Mouse (Mus musculus) neural tube, embryonic 14.5 days (tissue): ENCODE measurements around the gene Adgrb2. TPM values are rescaled to one million over a fixed set of nuclear protein-coding genes. Genes with fewer than 3 reads are reported as not detected.

Experiments used
- ATAC-seq: fragments of 200-750 bp; cut with Nextera tagmentation; 2 replicates; pipeline ENCODE4 v1.8.0; 2017; ENCODE audit warnings: low read depth, mild to moderate bottlenecking, moderate TSS enrichment, moderate library complexity
- H3K27ac ChIP-seq: fragments of 300-500 bp; sonication (generic); 2 replicates; pipeline ENCODE4 v1.5.1; 2014; ENCODE audit warnings: low read depth, mild to moderate bottlenecking, control low read depth, low read length, moderate library complexity, mixed read lengths
- H3K27me3 ChIP-seq: fragments of 300-500 bp; sonication (generic); 2 replicates; pipeline ENCODE4 v1.6.1; 2014; ENCODE audit warnings: low read length; ENCODE audit not compliant: control insufficient read depth, insufficient read depth
- H3K36me3 ChIP-seq: fragments of 300-500 bp; sonication (generic); 2 replicates; pipeline ENCODE4 v1.6.1; 2014; ENCODE audit warnings: low read length, mixed read lengths; ENCODE audit not compliant: control insufficient read depth, insufficient read depth
- H3K4me1 ChIP-seq: fragments of 300-500 bp; sonication (generic); 2 replicates; pipeline ENCODE4 v1.6.1; 2014; ENCODE audit warnings: low read length; ENCODE audit not compliant: control insufficient read depth, insufficient read depth
- H3K4me2 ChIP-seq: fragments of 300-500 bp; sonication (generic); 2 replicates; pipeline ENCODE4 v1.6.1; 2014; ENCODE audit warnings: mild to moderate bottlenecking, low read depth, low read length, control low read depth
- H3K4me3 ChIP-seq: fragments of 300-500 bp; sonication (generic); 2 replicates; pipeline ENCODE4 v1.5.1; 2014; ENCODE audit warnings: low read depth, low read length, control low read depth, mixed read lengths
- H3K9ac ChIP-seq: fragments of 300-500 bp; sonication (generic); replicated peaks from 2 replicates; pipeline ENCODE4 v1.6.1; 2014; ENCODE audit warnings: low read depth, mild to moderate bottlenecking, control low read depth, low read length, mixed read lengths
- H3K9me3 ChIP-seq: fragments of 300-500 bp; sonication (generic); 2 replicates; pipeline ENCODE4 v1.6.1; 2016; ENCODE audit warnings: low read length; ENCODE audit not compliant: control insufficient read depth
- WGBS: fragments of 180-500 bp; shearing (Covaris S2); extraction: QIAGEN DNeasy Blood & Tissue Kit; methylation state at CpG from one replicate; pipeline ENCODE4 v1.1.7; 2014; 5-methylcytosine and 5-hydroxymethylcytosine counted together
- polyA plus RNA-seq: library from polyadenylated mRNA; unstranded; fragments of >200 nt; fragmentation: Nextera tagmentation; extraction: Ambion mirVana; gene quantifications from 2 replicates; pipeline ENCODE4 v1.2.1, GENCODE M21; 2014

Gene Adgrb2
- polyA plus RNA-seq, 1 experiment from 2014 or later, result 15.4 TPM

GRCm38 (mm10) chr4:130033496-130033895, 48.8 kb downstream of the Adgrb2 start:
- Histone ChIP-seq H3K4me2 (no peak overlapping the region), H3K27me3 (no peaks in the 10 kb centered on the region), H3K4me3 (no peak overlapping the region), H3K9me3 (no peaks in the 10 kb centered on the region), H3K9ac (no peak overlapping the region), H3K27ac (no peak overlapping the region), H3K4me1 (0 out of 2 replicates have a peak, but pooled peaks cover 3% of the 10 kb centered on the region), H3K36me3 (no peaks in the 10 kb centered on the region)
- no peak for ATAC-seq
- 38% methylated on average over 7 of the region's 7 CpGs for WGBS

- 6% methylated on average over 8 of the region's 8 CpGs for WGBS
- H3K4me1 ChIP-seq, result 0 out of 2 replicates have a peak, but pooled peaks cover 3% of the 10 kb centered on the region
- peak; percentile 44 for ATAC-seq
- H3K4me3 ChIP-seq, result no peak overlapping the region
- no peaks in the 10 kb centered on the region for H3K9me3 ChIP-seq
- no peak overlapping the region for H3K9ac ChIP-seq
- no peak overlapping the region for H3K27ac ChIP-seq
- H3K4me2 ChIP-seq, result no peak overlapping the region
- no peaks in the 10 kb centered on the region for H3K27me3 ChIP-seq
- no peaks in the 10 kb centered on the region for H3K36me3 ChIP-seq
Observed at GRCm38 (mm10) chr4:130036112-130036511, 51.4 kb downstream of the Adgrb2 start.

GRCm38 (mm10) chr4:130036573-130037401, 52.1 kb downstream of the Adgrb2 start:
- Histone ChIP-seq H3K36me3 (no peaks in the 10 kb centered on the region), H3K9ac (no peak overlapping the region), H3K27me3 (no peaks in the 10 kb centered on the region), H3K9me3 (no peaks in the 10 kb centered on the region), H3K4me1 (0 out of 2 replicates have a peak, but pooled peaks cover 3% of the 10 kb centered on the region), H3K4me3 (no peak overlapping the region), H3K27ac (no peak overlapping the region), H3K4me2 (no peak overlapping the region)
- WGBS, result 16% methylated on average over 23 of the region's 23 CpGs
- ATAC-seq, result peak; percentile 38; the same call in 1 of the 2 replicates

GRCm38 (mm10) chr4:130039351-130039750, 54.7 kb downstream of the Adgrb2 start:
- peaks cover 11% of the 10 kb centered on the region for H3K4me1 ChIP-seq
- H3K4me3 ChIP-seq, result no peak overlapping the region
- WGBS, result 55% methylated on average over 5 of the region's 5 CpGs
- H3K9ac ChIP-seq, result no peak overlapping the region
- H3K9me3 ChIP-seq, result no peaks in the 10 kb centered on the region
- no peak overlapping the region for H3K4me2 ChIP-seq
- ATAC-seq, result no peak
- H3K27ac ChIP-seq, result no peak overlapping the region
- H3K36me3 ChIP-seq, result no peaks in the 10 kb centered on the region
- H3K27me3 ChIP-seq, result no peaks in the 10 kb centered on the region

GRCm38 (mm10) chr4:130041076-130041475, 56.4 kb downstream of the Adgrb2 start:
- H3K9me3 ChIP-seq, result no peaks in the 10 kb centered on the region
- H3K27me3 ChIP-seq, result no peaks in the 10 kb centered on the region
- no peak overlapping the region for H3K9ac ChIP-seq
- peaks cover 11% of the 10 kb centered on the region for H3K4me1 ChIP-seq
- H3K27ac ChIP-seq, result no peak overlapping the region
- ATAC-seq, result no peak
- H3K4me3 ChIP-seq, result no peak overlapping the region
- WGBS, result 78% methylated on average over 11 of the region's 11 CpGs
- H3K36me3 ChIP-seq, result no peaks in the 10 kb centered on the region
- no peak overlapping the region for H3K4me2 ChIP-seq

GRCm38 (mm10) chr4:130044211-130044610, 59.5 kb downstream of the Adgrb2 start:
- Histone ChIP-seq H3K36me3 (no peaks in the 10 kb centered on the region), H3K9ac (no peak overlapping the region), H3K9me3 (no peaks in the 10 kb centered on the region), H3K4me1 (peaks cover 23% of the 10 kb centered on the region), H3K27ac (no peak overlapping the region), H3K4me2 (no peak overlapping the region), H3K27me3 (no peaks in the 10 kb centered on the region; the same call in 1 of the 2 replicates), H3K4me3 (no peak overlapping the region)
- 43% methylated on average over 9 of the region's 9 CpGs for WGBS
- ATAC-seq, result no peak

- peaks cover 23% of the 10 kb centered on the region for H3K4me1 ChIP-seq
- ATAC-seq, result no peak
- H3K27ac ChIP-seq, result no peak overlapping the region; the same call in 1 of the 2 replicates
- 27% methylated on average over 14 of the region's 14 CpGs for WGBS
- H3K36me3 ChIP-seq, result no peaks in the 10 kb centered on the region
- H3K9me3 ChIP-seq, result no peaks in the 10 kb centered on the region
- no peaks in the 10 kb centered on the region; the same call in 1 of the 2 replicates for H3K27me3 ChIP-seq
- no peak overlapping the region for H3K4me2 ChIP-seq
- H3K4me3 ChIP-seq, result no peak overlapping the region
- no peak overlapping the region for H3K9ac ChIP-seq
Observed at GRCm38 (mm10) chr4:130045609-130046008, 60.9 kb downstream of the Adgrb2 start.

GRCm38 (mm10) chr4:130047331-130048202, 62.9 kb downstream of the Adgrb2 start, which contains the start of gene Col16a1:
Gene Col16a1, plus strand, starts transcription at chr4:130047840.
- H3K9me3 ChIP-seq, result no peaks in the 10 kb centered on the region
- no peaks in the 10 kb centered on the region for H3K36me3 ChIP-seq
- peak within 1 kb of the TSS; percentile 29 for H3K4me3 ChIP-seq
- no peaks in the 10 kb centered on the region; the same call in 1 of the 2 replicates for H3K27me3 ChIP-seq
- H3K9ac ChIP-seq, result peak within 1 kb of the TSS; percentile 52
- H3K27ac ChIP-seq, result peak within 1 kb of the TSS; percentile 69
- WGBS, result 3% methylated on average over 46 of the region's 46 CpGs
- peaks cover 23% of the 10 kb centered on the region for H3K4me1 ChIP-seq
- peak within 1 kb of the TSS; percentile 60 for H3K4me2 ChIP-seq
- ATAC-seq, result peak; percentile 68
